Mouse (Mus musculus): ENCODE data around the gene Tgm2. TPM values are rescaled to one million over a fixed set of nuclear protein-coding genes. Genes with fewer than 3 reads are reported as not detected.
A peak's percentile ranks its signal among the peaks of the same experiment; 100 is the strongest.

Gene Tgm2
- polyA plus RNA-seq, 1 experiment from 2014 or later, result 4.7 TPM

DNA sequence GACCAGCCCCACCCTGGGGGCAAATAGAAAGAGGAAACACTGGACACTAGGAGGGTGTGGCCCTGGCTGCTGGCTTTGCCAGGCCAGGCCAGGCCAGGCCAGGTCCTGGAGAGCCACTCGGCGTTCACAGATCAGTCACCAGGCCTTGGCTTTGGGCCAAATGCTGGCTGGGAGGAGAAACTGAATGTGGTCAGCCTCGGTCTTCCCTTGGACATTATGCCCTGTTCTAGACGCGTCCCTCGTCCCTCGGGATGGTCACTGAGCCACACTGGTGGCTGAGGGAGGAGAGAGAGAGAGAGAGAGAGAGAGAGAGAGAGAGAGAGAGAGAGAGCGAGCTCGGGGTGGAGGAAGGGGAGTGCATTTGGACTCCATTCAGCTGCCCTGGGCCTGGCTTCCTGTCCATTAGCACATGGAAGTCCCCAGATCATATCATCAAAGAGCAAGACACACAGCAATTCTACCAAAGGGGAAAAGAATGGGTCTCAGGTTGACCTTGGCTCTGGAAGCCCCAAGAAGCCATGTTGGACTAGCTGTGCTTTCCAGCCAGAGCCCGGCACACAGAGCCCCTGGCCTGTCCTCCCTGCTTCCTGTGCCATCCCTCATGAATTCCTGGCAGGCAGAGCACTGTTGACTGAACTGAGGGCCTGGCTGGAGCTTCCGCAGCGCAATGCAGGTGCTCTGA is 24.4 kb downstream of the Tgm2 start:
- H3K4me3 ChIP-seq, result no peak overlapping the region
- no peak for ATAC-seq
- no peaks in the 10 kb centered on the region for H3K27me3 ChIP-seq
- no peak overlapping the region for H3K4me2 ChIP-seq
- H3K9me3 ChIP-seq (replicated peaks), result no peaks in the 10 kb centered on the region
- no peak overlapping the region for H3K9ac ChIP-seq
- H3K36me3 ChIP-seq (ENCODE audit: poor library complexity, severe bottlenecking), result no peaks in the 10 kb centered on the region
- 0 out of 2 replicates have a peak, but pooled peaks cover 9% of the 10 kb centered on the region for H3K4me1 ChIP-seq
- 77% methylated on average over 12 of the region's 12 CpGs for WGBS
- H3K27ac ChIP-seq, result no peak overlapping the region

DNA sequence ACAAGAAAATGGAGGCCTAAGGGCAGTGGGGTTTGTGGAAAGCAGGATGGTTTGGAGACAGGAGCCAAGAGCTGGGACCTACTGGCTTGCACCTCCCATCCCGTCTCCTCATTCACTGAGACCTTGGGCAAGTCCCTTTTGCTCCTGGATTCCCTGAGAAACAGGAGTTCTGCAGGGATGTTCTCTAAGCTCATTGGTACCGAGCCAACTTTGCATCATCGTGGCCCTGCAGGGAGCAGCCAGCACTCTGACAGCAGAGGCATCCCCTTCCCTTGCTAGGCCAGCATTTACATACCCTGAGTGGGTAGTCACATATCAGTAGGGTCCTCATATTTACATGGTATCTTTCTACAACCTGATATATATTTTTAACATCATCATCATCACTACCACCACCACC is 25.4 kb downstream of the Tgm2 start:
- Histone ChIP-seq H3K4me3 (no peak overlapping the region), H3K27ac (no peak overlapping the region), H3K4me2 (no peak overlapping the region), H3K36me3 (ENCODE audit: poor library complexity, severe bottlenecking) (no peaks in the 10 kb centered on the region), H3K4me1 (0 out of 2 replicates have a peak, but pooled peaks cover 9% of the 10 kb centered on the region), H3K27me3 (no peaks in the 10 kb centered on the region), H3K9ac (no peak overlapping the region), H3K9me3 (replicated peaks) (no peaks in the 10 kb centered on the region)
- ATAC-seq, result no peak
- 72% methylated on average over 3 of the region's 3 CpGs for WGBS

DNA sequence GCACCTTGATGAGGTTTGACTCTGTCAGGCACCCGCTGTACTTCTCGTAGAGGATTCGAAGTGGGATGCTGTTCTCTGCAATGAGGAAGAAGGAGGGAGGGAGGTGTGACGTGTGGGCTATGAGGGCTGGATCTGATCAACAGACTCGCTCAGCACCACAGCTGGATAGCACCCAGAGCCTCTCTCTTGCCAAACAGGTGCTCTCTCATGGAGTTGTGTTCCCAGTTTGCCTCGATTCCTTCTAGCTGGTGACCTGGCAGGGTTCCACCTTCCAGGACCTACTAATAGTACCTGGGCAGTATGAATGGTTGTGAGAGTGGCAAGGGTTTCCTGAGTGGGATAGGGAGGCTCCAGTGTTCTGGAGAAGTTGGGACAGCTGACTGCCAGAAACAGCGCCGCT is 26.0 kb downstream of the Tgm2 start:
- Histone ChIP-seq H3K4me2 (no peak overlapping the region), H3K9me3 (replicated peaks) (no peaks in the 10 kb centered on the region), H3K4me3 (no peak overlapping the region), H3K27ac (no peak overlapping the region), H3K4me1 (0 out of 2 replicates have a peak, but pooled peaks cover 9% of the 10 kb centered on the region), H3K36me3 (ENCODE audit: poor library complexity, severe bottlenecking) (no peaks in the 10 kb centered on the region), H3K27me3 (no peaks in the 10 kb centered on the region), H3K9ac (no peak overlapping the region)
- ATAC-seq, result no peak
- 88% methylated on average over 8 of the region's 8 CpGs for WGBS

DNA sequence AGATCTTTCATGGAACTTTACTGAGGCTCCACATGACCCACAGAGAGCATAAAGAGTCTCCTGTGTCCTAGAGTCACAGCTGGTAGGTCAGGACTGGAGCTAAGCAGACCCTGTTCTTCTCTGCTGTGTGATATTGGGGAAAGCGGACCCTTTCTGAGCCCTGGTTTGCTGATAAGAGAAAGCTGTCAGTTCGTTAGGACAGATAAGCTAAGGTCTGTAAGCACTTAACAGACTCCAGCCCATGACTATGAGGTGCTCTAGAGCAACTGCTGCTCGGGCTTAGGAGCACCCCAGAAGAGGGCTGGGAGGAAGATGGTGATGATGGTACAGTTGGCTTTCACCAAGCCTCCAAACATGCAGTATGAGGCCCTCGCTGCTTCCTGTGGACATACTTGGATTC is 27.1 kb downstream of the Tgm2 start:
- Histone ChIP-seq H3K9ac (no peak overlapping the region), H3K27ac (no peak overlapping the region), H3K4me1 (0 out of 2 replicates have a peak, but pooled peaks cover 9% of the 10 kb centered on the region), H3K27me3 (no peaks in the 10 kb centered on the region), H3K4me2 (no peak overlapping the region), H3K9me3 (replicated peaks) (no peaks in the 10 kb centered on the region), H3K36me3 (ENCODE audit: poor library complexity, severe bottlenecking) (no peaks in the 10 kb centered on the region), H3K4me3 (no peak overlapping the region)
- 76% methylated on average over 4 of the region's 4 CpGs for whole genome bisulfite sequencing
- ATAC-seq, result no peak

DNA sequence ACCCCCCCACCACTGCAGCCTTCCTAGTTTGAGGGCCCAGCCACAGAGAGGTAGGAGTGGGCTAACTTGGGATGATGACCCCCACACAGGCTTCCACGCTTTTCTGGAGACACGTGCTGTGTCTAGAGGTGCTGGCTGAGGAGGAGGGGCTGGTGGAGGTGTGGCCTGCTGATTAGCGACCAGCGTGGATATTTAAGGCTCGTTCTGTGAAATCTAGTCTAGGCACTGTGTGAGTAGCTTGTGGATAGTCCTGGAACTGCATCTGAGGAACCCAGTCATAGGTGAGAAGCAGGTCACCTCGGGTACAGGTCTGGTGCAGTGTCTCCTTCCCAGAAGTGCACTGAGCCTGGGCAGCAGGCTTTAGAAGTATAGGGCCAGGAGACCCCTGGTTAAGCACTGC is 29.6 kb downstream of the Tgm2 start:
- H3K36me3 ChIP-seq (ENCODE audit: poor library complexity, severe bottlenecking), result no peaks in the 10 kb centered on the region
- no peak overlapping the region for H3K27ac ChIP-seq
- H3K9ac ChIP-seq, result no peak overlapping the region
- no peaks in the 10 kb centered on the region for H3K27me3 ChIP-seq
- no peaks in the 10 kb centered on the region for H3K9me3 ChIP-seq (replicated peaks)
- H3K4me2 ChIP-seq, result no peak overlapping the region
- H3K4me1 ChIP-seq, result peaks cover 6% of the 10 kb centered on the region; the same call in 1 of the 2 replicates
- no peak for ATAC-seq
- WGBS, result 62% methylated on average over 6 of the region's 6 CpGs
- H3K4me3 ChIP-seq, result no peak overlapping the region

DNA sequence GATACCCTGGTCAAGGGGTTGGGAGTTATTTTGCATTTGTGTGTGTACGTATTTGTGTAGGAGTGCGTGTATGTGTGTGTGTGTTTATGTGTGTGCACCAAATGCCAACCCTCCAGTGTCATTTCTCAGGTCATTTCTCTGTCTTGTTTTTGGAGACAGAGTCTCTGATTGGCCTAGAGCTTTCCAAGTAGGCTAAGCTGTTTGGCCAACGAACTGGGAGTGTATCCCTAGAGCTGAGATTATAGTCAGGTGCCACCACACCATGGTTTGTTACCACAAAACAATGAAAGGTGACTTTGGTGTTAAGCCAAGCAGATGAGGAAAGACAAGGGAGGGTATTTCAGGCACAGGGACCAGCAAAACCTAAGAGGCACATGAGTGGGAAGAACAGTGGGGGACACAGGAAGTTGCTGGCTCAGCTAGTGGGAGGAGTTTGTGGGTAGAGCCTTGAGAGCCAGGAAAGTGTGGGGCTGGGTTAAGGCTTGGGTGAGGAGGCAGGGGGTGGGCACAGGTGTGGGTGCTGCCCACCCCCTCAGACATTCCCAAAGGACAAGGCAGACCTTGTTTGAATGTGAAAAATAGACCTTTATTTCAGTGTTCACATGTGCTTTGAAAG is 30.3 kb downstream of the Tgm2 start:
- no peak overlapping the region for H3K4me2 ChIP-seq
- H3K9ac ChIP-seq, result no peak overlapping the region
- peaks cover 6% of the 10 kb centered on the region; the same call in 1 of the 2 replicates for H3K4me1 ChIP-seq
- no peaks in the 10 kb centered on the region for H3K36me3 ChIP-seq (ENCODE audit: poor library complexity, severe bottlenecking)
- H3K27ac ChIP-seq, result no peak overlapping the region
- no peaks in the 10 kb centered on the region for H3K9me3 ChIP-seq (replicated peaks)
- 80% methylated on average over 3 of the region's 3 CpGs for WGBS
- H3K4me3 ChIP-seq, result no peak overlapping the region
- H3K27me3 ChIP-seq, result no peaks in the 10 kb centered on the region
- no peak for ATAC-seq

DNA sequence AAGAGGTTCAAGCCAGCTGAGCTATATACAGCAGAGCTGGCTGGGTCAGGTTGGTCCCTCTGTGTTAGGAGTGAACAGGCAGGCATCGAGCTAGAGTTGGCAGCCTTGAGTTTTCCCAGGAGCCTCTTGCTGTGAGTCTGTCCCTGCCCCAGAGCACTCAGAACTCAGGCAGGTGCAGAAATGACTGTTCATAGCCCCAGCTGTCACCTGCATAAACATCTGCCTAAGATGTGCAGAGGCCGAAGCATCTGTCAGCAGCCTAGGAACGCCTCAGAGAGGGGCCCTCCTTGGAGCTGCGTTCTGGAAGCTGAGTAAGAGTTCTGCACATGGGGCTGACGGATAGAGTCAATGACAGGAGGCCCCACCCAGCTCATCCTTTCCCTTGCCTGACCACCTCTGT is 31.3 kb downstream of the Tgm2 start:
- Histone ChIP-seq H3K9ac (no peak overlapping the region), H3K27ac (no peak overlapping the region), H3K4me1 (peaks cover 6% of the 10 kb centered on the region; the same call in 1 of the 2 replicates), H3K9me3 (replicated peaks) (no peaks in the 10 kb centered on the region), H3K27me3 (no peaks in the 10 kb centered on the region), H3K4me2 (no peak overlapping the region), H3K36me3 (ENCODE audit: poor library complexity, severe bottlenecking) (no peaks in the 10 kb centered on the region), H3K4me3 (no peak overlapping the region)
- 73% methylated on average over 5 of the region's 5 CpGs for WGBS
- ATAC-seq, result no peak

DNA sequence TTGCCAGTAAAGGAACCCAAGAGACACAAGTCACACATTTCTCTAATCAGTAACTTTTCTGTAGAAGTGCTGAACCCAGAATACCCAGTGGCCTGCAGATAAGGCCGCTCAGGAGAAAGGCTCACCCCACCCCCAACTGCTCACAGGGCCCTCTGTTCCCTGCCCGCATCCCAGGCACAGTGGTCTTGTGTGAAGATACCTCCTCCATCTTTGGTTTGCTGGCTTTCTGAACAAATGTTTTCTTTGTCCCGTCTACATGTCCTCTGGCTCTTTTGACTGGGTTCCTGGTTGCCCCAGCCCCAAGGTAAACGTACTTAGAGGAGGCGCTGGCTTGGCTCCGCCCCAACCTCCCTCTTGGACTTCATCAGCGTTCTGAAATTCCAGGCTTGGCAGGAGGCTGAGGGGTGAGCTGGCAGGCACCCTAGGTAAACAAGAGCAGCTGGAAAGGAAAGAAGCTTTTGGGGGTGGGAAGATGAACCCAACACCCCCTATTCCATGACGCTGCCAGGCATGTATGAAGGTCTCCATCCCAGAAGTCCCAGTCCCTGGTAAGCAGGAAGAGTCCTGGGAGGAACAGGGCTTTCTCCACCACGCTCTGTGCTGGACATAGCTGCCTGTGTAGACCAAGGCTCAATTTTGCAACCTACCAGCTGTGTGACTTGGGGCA is 32.5 kb downstream of the Tgm2 start:
- no peak overlapping the region for H3K4me3 ChIP-seq
- ATAC-seq, result no peak
- H3K4me1 ChIP-seq, result peaks cover 6% of the 10 kb centered on the region; the same call in 1 of the 2 replicates
- no peak overlapping the region for H3K9ac ChIP-seq
- no peaks in the 10 kb centered on the region for H3K36me3 ChIP-seq (ENCODE audit: poor library complexity, severe bottlenecking)
- no peak overlapping the region for H3K4me2 ChIP-seq
- H3K27me3 ChIP-seq, result no peaks in the 10 kb centered on the region
- H3K9me3 ChIP-seq (replicated peaks), result no peaks in the 10 kb centered on the region
- whole genome bisulfite sequencing, result 41% methylated on average over 9 of the region's 9 CpGs
- no peak overlapping the region for H3K27ac ChIP-seq

DNA sequence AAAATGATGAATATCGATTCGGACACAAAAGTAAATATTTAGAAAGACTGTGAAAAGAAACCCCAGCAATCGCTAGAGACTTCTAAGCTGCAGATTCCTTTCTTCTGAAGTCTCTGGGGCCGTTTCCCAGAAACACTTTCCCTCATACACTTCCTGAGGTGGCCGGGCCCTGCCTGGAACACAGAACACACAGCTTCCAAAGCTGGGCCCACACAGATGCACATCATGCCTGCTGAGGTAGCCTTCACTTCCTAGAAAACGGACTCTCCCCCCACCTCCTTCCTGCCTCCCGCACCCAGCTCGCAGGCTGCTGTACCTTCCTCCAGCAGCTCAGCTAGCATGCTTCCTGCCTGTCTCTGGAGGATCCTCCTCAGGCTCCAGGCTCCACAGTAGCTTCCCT is 36.7 kb downstream of the Tgm2 start:
- ATAC-seq, result no peak
- 70% methylated on average over 8 of the region's 8 CpGs for WGBS
- Histone ChIP-seq H3K36me3 (ENCODE audit: poor library complexity, severe bottlenecking) (no peaks in the 10 kb centered on the region), H3K4me3 (no peak overlapping the region), H3K9me3 (replicated peaks) (no peaks in the 10 kb centered on the region), H3K4me1 (peaks cover 13% of the 10 kb centered on the region), H3K4me2 (no peak overlapping the region), H3K27me3 (no peaks in the 10 kb centered on the region), H3K27ac (no peak overlapping the region), H3K9ac (no peak overlapping the region)

DNA sequence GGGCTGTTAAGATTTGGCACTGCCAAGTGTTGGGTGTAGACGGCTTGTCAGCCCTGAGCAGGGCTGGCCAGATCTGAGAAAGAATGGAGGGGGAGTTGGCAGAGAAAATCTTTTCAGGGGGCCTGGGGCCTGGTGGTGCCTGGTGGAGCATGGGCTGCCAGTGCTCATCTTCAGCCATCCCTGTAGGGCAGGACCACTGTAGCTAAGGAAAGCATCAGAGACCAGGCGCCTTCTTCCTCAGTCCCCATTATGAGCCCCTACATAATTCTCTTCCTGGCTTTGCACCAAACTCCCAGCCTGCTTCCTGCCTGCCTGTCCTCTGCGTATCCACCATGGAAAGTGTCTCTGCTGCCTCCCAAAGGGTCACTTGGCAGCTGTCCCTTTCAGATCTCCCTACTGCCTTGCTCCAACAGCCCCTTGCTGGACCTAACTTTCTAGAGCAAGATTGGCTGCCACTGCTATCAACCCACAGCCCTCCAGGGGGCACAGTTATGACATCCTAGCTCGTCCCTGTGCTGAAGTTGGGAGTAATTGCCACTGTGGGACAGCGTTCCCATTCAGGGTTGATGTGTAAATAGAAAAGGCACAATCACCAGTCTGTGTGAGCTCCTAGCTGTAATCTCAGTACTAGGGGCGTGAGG is 39.2 kb downstream of the Tgm2 start:
- no peaks in the 10 kb centered on the region for H3K9me3 ChIP-seq (replicated peaks)
- no peak overlapping the region for H3K4me3 ChIP-seq
- ATAC-seq, result peak; percentile 51
- H3K36me3 ChIP-seq (ENCODE audit: poor library complexity, severe bottlenecking), result no peaks in the 10 kb centered on the region
- H3K27ac ChIP-seq, result 0 out of 2 replicates have a peak overlapping the region, but pooled peaks have one; percentile 1
- H3K4me1 ChIP-seq, result peaks cover 8% of the 10 kb centered on the region
- H3K27me3 ChIP-seq, result no peaks in the 10 kb centered on the region
- no peak overlapping the region for H3K4me2 ChIP-seq
- no peak overlapping the region for H3K9ac ChIP-seq
- WGBS, result 30% methylated on average over 6 of the region's 6 CpGs

DNA sequence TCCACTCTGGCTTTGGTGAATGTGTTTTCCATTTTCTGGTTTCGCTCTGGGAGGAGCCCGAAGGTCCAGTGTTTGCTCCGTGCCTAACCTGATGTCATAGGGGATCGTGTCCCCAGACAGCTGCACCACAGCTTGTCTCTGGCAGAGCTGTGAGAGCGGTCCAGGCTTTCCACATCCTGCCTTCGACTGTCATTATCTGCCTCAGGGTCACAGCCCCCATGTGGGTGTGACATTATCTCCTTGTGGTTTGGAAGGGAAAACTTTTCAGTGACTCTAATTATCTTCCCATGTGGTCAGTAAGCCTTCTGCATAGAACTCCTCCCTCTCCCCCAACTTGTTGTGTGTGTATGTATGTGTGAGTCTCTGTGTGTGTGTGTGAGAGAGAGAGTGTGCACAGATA is 40.6 kb downstream of the Tgm2 start:
- 92% methylated on average over 6 of the region's 6 CpGs for WGBS
- H3K9ac ChIP-seq, result no peak overlapping the region
- H3K4me2 ChIP-seq, result no peak overlapping the region
- no peak overlapping the region for H3K4me3 ChIP-seq
- H3K4me1 ChIP-seq, result peaks cover 8% of the 10 kb centered on the region
- H3K27me3 ChIP-seq, result no peaks in the 10 kb centered on the region
- no peak for ATAC-seq
- H3K36me3 ChIP-seq (ENCODE audit: poor library complexity, severe bottlenecking), result no peaks in the 10 kb centered on the region
- H3K9me3 ChIP-seq (replicated peaks), result no peaks in the 10 kb centered on the region
- no peak overlapping the region for H3K27ac ChIP-seq

DNA sequence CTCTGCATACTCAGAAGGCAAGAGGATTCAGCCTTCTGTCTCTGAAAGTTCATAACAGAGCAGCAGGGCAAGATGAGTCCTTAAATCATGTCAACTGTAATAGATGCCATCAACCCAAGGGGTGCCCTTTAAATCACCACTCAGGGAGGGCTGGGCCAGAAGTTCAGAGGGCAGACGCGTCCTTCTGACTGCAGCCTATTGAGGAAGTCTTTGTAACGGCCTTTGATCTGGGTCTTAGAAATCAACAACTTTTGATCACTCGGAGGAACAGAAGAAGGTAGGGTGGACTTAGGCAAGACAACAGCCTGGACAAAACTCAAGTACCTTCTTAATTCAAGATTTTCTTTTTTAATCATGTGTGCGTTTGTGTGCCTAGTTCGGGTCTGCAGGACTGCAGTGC is 41.3 kb downstream of the Tgm2 start:
- 86% methylated on average over 6 of the region's 6 CpGs for WGBS
- Histone ChIP-seq H3K27me3 (no peaks in the 10 kb centered on the region), H3K9ac (no peak overlapping the region), H3K36me3 (ENCODE audit: poor library complexity, severe bottlenecking) (no peaks in the 10 kb centered on the region), H3K4me2 (no peak overlapping the region), H3K9me3 (replicated peaks) (no peaks in the 10 kb centered on the region), H3K4me1 (peaks cover 8% of the 10 kb centered on the region), H3K27ac (no peak overlapping the region), H3K4me3 (no peak overlapping the region)
- ATAC-seq, result no peak
